Mouse (Mus musculus): Measurements from ENCODE around the gene Gmds. TPM values are rescaled to one million over a fixed set of nuclear protein-coding genes. Genes with fewer than 3 reads are reported as not detected.

Gene Gmds
- polyA plus RNA-seq, 1 experiment from 2014 or later: 38.0 TPM

DNA sequence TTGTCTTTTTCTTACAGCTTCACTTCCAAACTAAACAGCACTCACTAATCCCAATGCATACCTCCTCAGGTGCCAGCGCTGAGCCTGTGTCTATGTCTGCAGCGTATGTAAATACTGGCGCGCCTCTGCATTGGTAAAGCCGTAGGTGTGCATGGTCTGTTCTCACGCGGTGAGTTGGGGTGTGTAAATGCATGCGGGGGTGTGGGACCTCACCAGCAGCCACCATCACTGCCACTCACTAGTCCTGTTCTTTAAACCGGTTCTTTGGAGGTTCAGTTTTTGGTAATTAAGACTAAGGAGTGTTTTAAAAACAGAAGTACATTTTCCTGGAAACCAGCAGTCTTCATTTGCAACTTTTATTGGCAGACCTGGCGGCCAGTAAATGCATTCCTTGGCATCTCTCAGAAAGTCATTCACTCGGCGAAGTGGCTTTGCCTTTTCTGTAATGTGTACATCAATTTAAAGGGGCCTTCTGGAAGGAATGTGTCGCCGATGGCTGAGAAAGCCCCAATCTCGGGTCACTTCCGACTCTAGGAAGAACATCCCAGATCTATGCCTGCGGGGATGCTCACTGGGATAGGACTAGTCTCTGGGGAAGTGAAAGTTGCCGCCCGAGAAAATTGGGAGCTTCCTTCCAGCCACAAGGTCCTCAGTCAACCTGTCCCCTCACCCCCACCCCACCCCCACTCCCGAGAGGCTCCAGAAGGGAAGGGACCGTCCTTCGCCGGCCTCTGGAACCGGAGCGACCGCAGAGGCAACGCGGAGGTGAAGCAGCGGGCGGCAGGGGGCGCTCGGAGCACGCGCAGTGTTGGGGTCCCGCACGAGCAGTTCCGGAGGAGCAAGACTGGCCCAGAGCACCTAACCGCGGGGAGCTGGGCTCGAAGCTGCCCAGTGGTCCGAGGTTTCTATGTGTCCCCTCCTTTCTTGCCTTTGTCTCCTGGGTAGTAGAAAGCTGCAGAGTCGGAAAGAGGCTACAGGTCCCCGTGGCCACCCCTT lies 537.7 kb downstream of the Gmds start:
- peaks cover 40% of the 10 kb centered on the region for H3K27me3 ChIP-seq (ENCODE audit: insufficient read depth, low read length)
- H3K4me2 ChIP-seq (replicated peaks; ENCODE audit: low read depth, low read length): peak overlapping the region; percentile 68
- peak overlapping the region; percentile 41 for H3K4me3 ChIP-seq (ENCODE audit: low read length)
- peaks cover 39% of the 10 kb centered on the region for H3K4me1 ChIP-seq (ENCODE audit: insufficient read depth, low read length)
- 2% methylated on average over 43 of the region's 43 CpGs for WGBS
- H3K36me3 ChIP-seq (ENCODE audit: insufficient read depth, low read length): no peaks in the 10 kb centered on the region
- H3K9ac ChIP-seq (replicated peaks; ENCODE audit: low read length): peak overlapping the region; percentile 57
- no peak overlapping the region for H3K27ac ChIP-seq (ENCODE audit: low read length)
- peak; percentile 80 for ATAC-seq (ENCODE audit: low FRiP score, low TSS enrichment)
- H3K9me3 ChIP-seq (ENCODE audit: low read length): no peaks in the 10 kb centered on the region

DNA sequence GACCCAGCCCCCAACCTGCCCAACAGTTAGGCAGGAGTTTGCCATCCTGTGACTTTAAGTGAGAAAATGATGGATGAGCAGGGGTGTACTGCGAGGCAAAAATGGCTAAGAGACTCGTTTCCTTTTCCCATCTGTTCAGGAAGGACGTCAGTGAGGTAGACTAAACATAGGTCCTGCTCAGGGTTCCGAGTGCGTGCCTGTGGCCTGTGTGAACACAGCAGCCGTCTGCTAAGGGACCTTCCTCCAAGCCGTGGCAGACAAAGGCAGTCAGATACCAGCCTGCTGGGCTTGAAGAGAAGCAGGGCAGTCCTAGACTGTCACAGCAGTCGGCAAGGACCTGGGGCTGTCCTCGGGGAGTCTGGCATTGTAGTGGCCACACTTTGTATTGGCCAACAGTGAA lies 540.5 kb downstream of the Gmds start:
- peaks cover 14% of the 10 kb centered on the region for H3K4me1 ChIP-seq (ENCODE audit: insufficient read depth, low read length)
- no peaks in the 10 kb centered on the region for H3K9me3 ChIP-seq (ENCODE audit: low read length)
- H3K4me2 ChIP-seq (replicated peaks; ENCODE audit: low read depth, low read length): no peak overlapping the region
- H3K27ac ChIP-seq (ENCODE audit: low read length): no peak overlapping the region
- no peak overlapping the region for H3K9ac ChIP-seq (replicated peaks; ENCODE audit: low read length)
- no peak for ATAC-seq (ENCODE audit: low FRiP score, low TSS enrichment)
- peaks cover 37% of the 10 kb centered on the region for H3K27me3 ChIP-seq (ENCODE audit: insufficient read depth, low read length)
- H3K36me3 ChIP-seq (ENCODE audit: insufficient read depth, low read length): no peaks in the 10 kb centered on the region
- H3K4me3 ChIP-seq (ENCODE audit: low read length): no peak overlapping the region
- WGBS: 44% methylated on average over 9 of the region's 9 CpGs

DNA sequence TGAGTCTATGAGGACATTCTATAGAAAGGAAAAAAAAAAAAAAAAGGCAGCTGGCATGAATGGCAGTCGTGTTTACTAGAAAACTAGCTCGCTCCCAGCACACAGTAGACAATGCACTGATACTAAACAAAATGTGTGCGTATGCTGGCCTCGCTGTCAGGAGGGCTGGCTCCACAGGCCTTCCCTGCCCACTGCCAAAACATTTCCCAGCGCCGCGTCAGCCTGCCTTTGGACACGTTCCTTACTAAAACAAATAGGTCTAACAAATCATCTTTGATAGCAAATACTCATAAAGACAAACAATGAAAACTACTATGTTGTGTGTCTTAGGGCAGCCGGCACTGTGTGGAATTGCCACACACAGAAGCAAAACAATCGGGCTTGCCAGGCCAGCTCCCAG lies 541.2 kb downstream of the Gmds start:
- Histone ChIP-seq H3K9ac (replicated peaks; ENCODE audit: low read length) (no peak overlapping the region), H3K4me2 (replicated peaks; ENCODE audit: low read depth, low read length) (no peak overlapping the region), H3K27ac (ENCODE audit: low read length) (no peak overlapping the region), H3K4me1 (ENCODE audit: insufficient read depth, low read length) (peaks cover 17% of the 10 kb centered on the region; the same call in 1 of the 2 replicates), H3K27me3 (ENCODE audit: insufficient read depth, low read length) (peaks cover 34% of the 10 kb centered on the region), H3K4me3 (ENCODE audit: low read length) (no peak overlapping the region), H3K9me3 (ENCODE audit: low read length) (no peaks in the 10 kb centered on the region), H3K36me3 (ENCODE audit: insufficient read depth, low read length) (no peaks in the 10 kb centered on the region)
- ATAC-seq (ENCODE audit: low FRiP score, low TSS enrichment): no peak
- whole genome bisulfite sequencing: 66% methylated on average over 10 of the region's 10 CpGs

DNA sequence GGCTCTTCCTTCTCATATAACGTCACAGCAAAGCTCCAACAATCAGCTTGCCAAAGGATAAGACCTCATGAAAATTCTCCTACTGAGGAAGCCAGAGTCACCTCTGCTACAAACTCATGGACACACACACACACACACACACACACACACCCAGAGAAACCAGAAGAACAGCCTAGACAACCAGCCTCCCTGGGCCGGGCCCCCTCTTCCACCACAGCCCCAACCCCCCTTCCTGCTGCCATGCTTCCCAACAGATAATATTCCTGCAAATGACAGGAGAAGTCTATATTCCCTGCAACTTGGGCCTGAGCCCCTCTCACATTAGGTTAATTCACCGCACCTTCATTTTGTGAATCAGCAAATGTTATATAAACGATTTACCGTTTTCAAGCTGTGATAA lies 545.4 kb downstream of the Gmds start:
- 24% methylated on average over 5 of the region's 5 CpGs for WGBS
- H3K4me3 ChIP-seq (ENCODE audit: low read length): no peak overlapping the region
- H3K9me3 ChIP-seq (ENCODE audit: low read length): no peaks in the 10 kb centered on the region
- no peak for ATAC-seq (ENCODE audit: low FRiP score, low TSS enrichment)
- H3K27me3 ChIP-seq (ENCODE audit: insufficient read depth, low read length): peaks cover 3% of the 10 kb centered on the region
- H3K9ac ChIP-seq (replicated peaks; ENCODE audit: low read length): no peak overlapping the region
- H3K4me1 ChIP-seq (ENCODE audit: insufficient read depth, low read length): peaks cover 5% of the 10 kb centered on the region; the same call in 1 of the 2 replicates
- H3K36me3 ChIP-seq (ENCODE audit: insufficient read depth, low read length): no peaks in the 10 kb centered on the region
- H3K27ac ChIP-seq (ENCODE audit: low read length): no peak overlapping the region
- peak overlapping the region; percentile 55 for H3K4me2 ChIP-seq (replicated peaks; ENCODE audit: low read depth, low read length)

DNA sequence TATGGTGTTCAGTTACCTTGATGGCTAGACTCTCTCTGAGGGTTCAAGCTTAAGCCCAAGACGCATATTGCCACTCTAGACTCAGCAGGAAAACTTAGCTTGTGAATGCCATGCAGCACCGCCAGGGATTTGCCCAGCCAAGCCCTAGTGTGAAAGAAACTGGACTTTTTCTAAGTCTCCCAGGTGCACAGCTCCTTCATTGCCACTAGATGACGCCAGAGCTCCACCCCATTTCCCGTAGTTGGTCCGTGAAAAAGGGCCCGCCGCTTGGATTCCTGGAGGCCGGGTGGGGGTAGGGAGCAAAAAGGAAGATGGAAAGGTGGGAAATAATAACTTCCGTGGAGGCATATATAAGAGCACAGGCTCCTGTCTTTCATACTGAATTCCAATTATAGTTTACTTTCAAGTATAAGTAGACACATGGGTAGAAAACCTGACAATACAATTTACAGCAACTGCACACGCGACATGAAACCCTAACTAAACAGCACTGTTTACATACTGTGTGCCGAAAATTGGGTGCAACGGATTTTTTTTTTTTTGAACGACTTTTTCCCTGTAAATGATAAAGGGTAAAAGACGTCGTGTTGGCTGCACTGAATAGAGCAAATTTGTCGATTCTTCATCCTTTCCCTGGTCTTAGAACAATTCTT lies 545.9 kb downstream of the Gmds start:
- 9% methylated on average over 17 of the region's 17 CpGs for WGBS
- peak; percentile 64; the same call in 1 of the 2 replicates for ATAC-seq (ENCODE audit: low FRiP score, low TSS enrichment)
- Histone ChIP-seq H3K4me1 (ENCODE audit: insufficient read depth, low read length) (peaks cover 5% of the 10 kb centered on the region; the same call in 1 of the 2 replicates), H3K9me3 (ENCODE audit: low read length) (no peaks in the 10 kb centered on the region), H3K4me3 (ENCODE audit: low read length) (peak overlapping the region; percentile 33), H3K36me3 (ENCODE audit: insufficient read depth, low read length) (no peaks in the 10 kb centered on the region), H3K27ac (ENCODE audit: low read length) (no peak overlapping the region), H3K4me2 (replicated peaks; ENCODE audit: low read depth, low read length) (peak overlapping the region; percentile 55), H3K27me3 (ENCODE audit: insufficient read depth, low read length) (0 out of 2 replicates have a peak, but pooled peaks cover 2% of the 10 kb centered on the region), H3K9ac (replicated peaks; ENCODE audit: low read length) (0 out of 2 replicates have a peak overlapping the region, but pooled peaks have one; percentile 17)

DNA sequence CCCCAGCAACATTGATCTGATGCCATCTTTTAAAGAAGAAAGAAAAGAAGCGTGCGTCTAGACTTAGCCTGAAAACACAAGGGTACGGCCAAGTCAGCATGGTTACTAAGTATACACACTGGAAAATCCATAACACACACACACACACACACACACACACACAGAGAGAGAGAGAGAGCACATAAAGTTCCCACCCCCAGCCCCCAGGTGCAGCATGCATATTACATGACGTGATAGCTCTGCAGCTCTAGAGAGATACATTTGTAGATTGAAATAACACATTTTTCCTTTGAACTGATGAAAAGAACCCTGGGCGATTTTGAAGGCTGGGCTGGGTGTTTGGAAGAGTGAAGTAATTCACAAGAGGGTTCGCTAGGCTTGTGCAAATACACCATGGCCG lies 553.8 kb downstream of the Gmds start:
- H3K4me1 ChIP-seq (ENCODE audit: insufficient read depth, low read length): peaks cover 2% of the 10 kb centered on the region; the same call in 1 of the 2 replicates
- H3K36me3 ChIP-seq (ENCODE audit: insufficient read depth, low read length): no peaks in the 10 kb centered on the region
- no peak overlapping the region for H3K4me3 ChIP-seq (ENCODE audit: low read length)
- H3K27me3 ChIP-seq (ENCODE audit: insufficient read depth, low read length): no peaks in the 10 kb centered on the region
- no peak for ATAC-seq (ENCODE audit: low FRiP score, low TSS enrichment)
- no peak overlapping the region for H3K9ac ChIP-seq (replicated peaks; ENCODE audit: low read length)
- H3K4me2 ChIP-seq (replicated peaks; ENCODE audit: low read depth, low read length): no peak overlapping the region
- no peak overlapping the region for H3K27ac ChIP-seq (ENCODE audit: low read length)
- whole genome bisulfite sequencing: 82% methylated on average over 7 of the region's 7 CpGs
- no peaks in the 10 kb centered on the region for H3K9me3 ChIP-seq (ENCODE audit: low read length)

DNA sequence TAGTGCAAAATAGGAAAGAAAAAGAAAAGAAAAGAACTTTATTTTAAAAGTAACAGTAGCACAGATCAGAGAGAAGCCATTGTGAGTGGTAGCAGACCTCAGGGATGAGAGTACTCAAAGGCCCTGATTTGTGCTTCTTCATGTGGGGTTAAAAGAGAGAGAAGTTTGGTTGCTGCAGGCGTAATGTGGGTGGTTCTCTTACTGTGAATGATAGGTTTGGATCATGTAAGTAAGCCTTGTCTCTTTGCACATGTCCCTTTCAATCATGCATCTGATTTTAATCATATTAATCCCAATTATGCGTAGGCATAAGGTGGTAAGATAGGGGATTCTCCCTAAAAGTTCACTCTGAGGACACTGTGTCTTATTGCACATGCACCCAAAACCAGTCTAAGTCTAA lies 556.5 kb downstream of the Gmds start:
- peaks cover 9% of the 10 kb centered on the region; the same call in 1 of the 2 replicates for H3K4me1 ChIP-seq (ENCODE audit: insufficient read depth, low read length)
- H3K9me3 ChIP-seq (ENCODE audit: low read length): no peaks in the 10 kb centered on the region
- no peak for ATAC-seq (ENCODE audit: low FRiP score, low TSS enrichment)
- no peaks in the 10 kb centered on the region for H3K27me3 ChIP-seq (ENCODE audit: insufficient read depth, low read length)
- H3K27ac ChIP-seq (ENCODE audit: low read length): no peak overlapping the region
- H3K9ac ChIP-seq (replicated peaks; ENCODE audit: low read length): no peak overlapping the region
- H3K4me3 ChIP-seq (ENCODE audit: low read length): no peak overlapping the region
- H3K4me2 ChIP-seq (replicated peaks; ENCODE audit: low read depth, low read length): no peak overlapping the region
- 92% methylated on average over 2 of the region's 2 CpGs for WGBS
- H3K36me3 ChIP-seq (ENCODE audit: insufficient read depth, low read length): no peaks in the 10 kb centered on the region

DNA sequence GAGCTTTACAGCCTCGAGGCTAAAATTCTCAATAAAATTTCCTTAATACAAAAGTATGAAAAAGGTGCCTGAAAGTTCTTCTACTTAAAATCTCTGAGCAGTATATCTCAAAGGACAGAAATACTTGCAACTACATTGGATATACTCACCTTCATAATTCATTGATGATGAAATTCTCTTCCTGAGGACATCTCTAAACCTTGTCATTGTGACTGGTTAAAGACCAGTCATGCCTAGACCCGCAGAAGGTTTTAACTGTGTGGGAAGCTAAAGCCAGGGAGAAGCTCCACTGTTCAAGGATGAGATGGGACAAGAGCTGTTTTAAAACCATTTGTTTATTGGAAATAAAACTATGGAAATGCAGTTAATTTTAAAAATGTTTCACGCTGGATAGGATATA lies 558.2 kb downstream of the Gmds start:
- Histone ChIP-seq H3K9ac (replicated peaks; ENCODE audit: low read length) (no peak overlapping the region), H3K4me3 (ENCODE audit: low read length) (no peak overlapping the region), H3K9me3 (ENCODE audit: low read length) (no peaks in the 10 kb centered on the region), H3K4me2 (replicated peaks; ENCODE audit: low read depth, low read length) (no peak overlapping the region), H3K27me3 (ENCODE audit: insufficient read depth, low read length) (no peaks in the 10 kb centered on the region), H3K4me1 (ENCODE audit: insufficient read depth, low read length) (peaks cover 9% of the 10 kb centered on the region; the same call in 1 of the 2 replicates), H3K27ac (ENCODE audit: low read length) (no peak overlapping the region), H3K36me3 (ENCODE audit: insufficient read depth, low read length) (no peaks in the 10 kb centered on the region)
- 74% methylated on average over 3 of the region's 3 CpGs for WGBS
- ATAC-seq (ENCODE audit: low FRiP score, low TSS enrichment): no peak

DNA sequence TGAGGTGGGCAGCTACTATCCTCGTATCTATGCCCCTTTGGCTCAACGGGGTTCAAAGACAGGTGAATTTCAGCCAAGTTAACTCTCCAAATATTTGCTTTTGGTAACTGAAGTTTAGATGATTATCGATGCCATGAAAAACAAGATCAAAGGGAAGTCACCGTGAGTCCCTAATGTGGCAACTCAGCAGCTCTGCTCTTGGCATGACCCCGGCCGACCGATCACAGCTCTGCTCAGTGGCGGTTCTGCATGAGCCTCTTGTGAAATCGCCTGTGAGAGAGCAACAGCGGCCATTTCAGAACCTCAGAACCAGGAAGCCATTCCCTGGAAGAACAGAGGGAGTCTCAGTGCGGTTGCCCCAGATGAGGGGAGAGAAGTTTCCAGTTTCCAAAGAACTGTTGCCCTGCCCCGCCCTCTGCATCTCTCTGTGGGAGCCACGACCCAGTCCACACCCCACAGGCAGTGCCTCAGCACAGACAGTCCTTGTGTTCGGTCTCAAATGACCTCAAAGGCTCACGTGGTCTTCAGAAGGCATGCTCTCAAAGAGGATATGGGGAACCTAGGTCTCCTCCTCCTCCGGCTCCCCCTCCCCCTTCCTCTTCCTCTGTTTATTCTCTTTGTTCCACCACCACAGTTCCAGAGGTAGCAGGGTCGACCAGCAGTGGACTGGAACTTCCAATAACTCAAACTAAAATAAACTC lies 559.1 kb downstream of the Gmds start:
- peak; percentile 78 for ATAC-seq (ENCODE audit: low FRiP score, low TSS enrichment)

More for the DNA sequence above, 559.1 kb downstream of the Gmds start:
- Histone ChIP-seq H3K27ac (ENCODE audit: low read length) (0 out of 2 replicates have a peak overlapping the region, but pooled peaks have one; percentile 31), H3K27me3 (ENCODE audit: insufficient read depth, low read length) (no peaks in the 10 kb centered on the region), H3K4me1 (ENCODE audit: insufficient read depth, low read length) (peaks cover 9% of the 10 kb centered on the region; the same call in 1 of the 2 replicates), H3K36me3 (ENCODE audit: insufficient read depth, low read length) (no peaks in the 10 kb centered on the region), H3K4me2 (replicated peaks; ENCODE audit: low read depth, low read length) (peak overlapping the region; percentile 37), H3K9ac (replicated peaks; ENCODE audit: low read length) (no peak overlapping the region), H3K9me3 (ENCODE audit: low read length) (no peaks in the 10 kb centered on the region), H3K4me3 (ENCODE audit: low read length) (no peak overlapping the region)
- WGBS: 40% methylated on average over 17 of the region's 17 CpGs
